In the genomic region with DNA sequence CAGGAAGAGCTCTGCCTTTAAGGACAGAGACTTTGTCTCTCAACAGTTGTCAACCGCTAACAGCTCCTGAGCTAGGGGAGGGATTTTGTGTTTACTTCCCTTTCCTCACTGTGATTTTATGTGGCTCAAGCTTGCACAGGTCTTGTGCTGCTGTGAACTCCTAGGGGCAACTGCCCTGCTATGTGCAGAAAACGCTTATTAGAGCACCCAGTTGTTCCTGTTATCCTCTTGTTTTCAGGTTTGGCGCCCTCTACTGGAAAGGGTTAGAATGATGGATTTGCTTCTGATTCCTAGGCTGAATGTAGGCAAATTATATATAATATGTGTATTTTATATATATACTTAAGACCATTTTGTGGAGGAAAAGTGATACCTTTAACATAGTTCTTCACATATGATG, we compare ENCODE assay signal across 10 mouse cellular contexts. TPM values are rescaled to one million over a fixed set of nuclear protein-coding genes. Genes with fewer than 3 reads are reported as not detected.
DNase-seq lines count a peak whose midpoint lies in the region; ATAC-seq and TF ChIP-seq lines count a peak whose summit lies in the region.
"Had no signal": no experiment of that assay in that cellular context is flagged by ENCODE, and none has a peak within 500 bp of the region (broad histone marks: within the 10 kb centered on the region; RNA-seq: fewer than 3 reads in every experiment).

No protein-coding gene starts in this region.

- no peak overlapping the region for H3K4me3 ChIP-seq in intestine, embryonic 14.5 days (ENCODE audit: low read depth, low read length)
- no peak overlapping the region for H3K4me3 ChIP-seq in intestine, embryonic 15.5 days (replicated peaks)
- H3K4me3 ChIP-seq in E14TG2a.4 (replicated peaks; ENCODE audit: low read length), result no peak overlapping the region
- no peak overlapping the region for H3K4me3 ChIP-seq in forebrain, embryonic 16.5 days (replicated peaks; ENCODE audit: low read length)
- H3K4me3 ChIP-seq: limb, embryonic 15.5 days had no signal

- DNase-seq in intestine, embryonic 14.5 days (ENCODE audit: low spot score), result peak; percentile 55
- DNase-seq in adrenal gland, adult 18-20 months (ENCODE audit: low spot score in 2 of 2), result peak; percentile 30 to 44
- peak; percentile 20 for DNase-seq in fibroblast of lung, adult 2 months (ENCODE audit: low read depth)
- peak; percentile 20 to 21 for DNase-seq in left cerebral cortex, postnatal 25 days (ENCODE audit: low spot score in 2 of 2)
- DNase-seq in spleen, postnatal 10 days (ENCODE audit: low spot score in 2 of 2), result peak; percentile 16 to 59

- 26% methylated on average over 3 of the region's 3 CpGs for WGBS in intestine, embryonic 14.5 days
- 33% methylated on average over 3 of the region's 3 CpGs for WGBS in intestine, embryonic 15.5 days
- WGBS in forebrain, embryonic 16.5 days, result 29% methylated on average over 3 of the region's 3 CpGs

- no peaks in the 10 kb centered on the region for H3K4me1 ChIP-seq in intestine, embryonic 14.5 days (replicated peaks; ENCODE audit: control insufficient read depth, insufficient read depth, low read length)
- H3K4me1 ChIP-seq in intestine, embryonic 15.5 days (replicated peaks), result no peaks in the 10 kb centered on the region
- no peaks in the 10 kb centered on the region for H3K4me1 ChIP-seq in E14TG2a.4 (replicated peaks; ENCODE audit: low read depth, low read length)
- H3K4me1 ChIP-seq in forebrain, embryonic 16.5 days (replicated peaks; ENCODE audit: control insufficient read depth, insufficient read depth, low read length), result no peaks in the 10 kb centered on the region
- H3K4me1 ChIP-seq: limb, embryonic 15.5 days had no signal

- H3K27me3 ChIP-seq in intestine, embryonic 14.5 days (replicated peaks; ENCODE audit: control insufficient read depth, insufficient read depth, low read length), result no peaks in the 10 kb centered on the region
- H3K27me3 ChIP-seq in intestine, embryonic 15.5 days (replicated peaks), result no peaks in the 10 kb centered on the region
- no peaks in the 10 kb centered on the region for H3K27me3 ChIP-seq in E14TG2a.4 (ENCODE audit: insufficient read depth, low read length)
- no peaks in the 10 kb centered on the region for H3K27me3 ChIP-seq in forebrain, embryonic 16.5 days (replicated peaks; ENCODE audit: control insufficient read depth, insufficient read depth, low read length)
- H3K27me3 ChIP-seq: limb, embryonic 15.5 days had no signal

- no peak overlapping the region for H3K27ac ChIP-seq in intestine, embryonic 14.5 days (ENCODE audit: low read depth)
- H3K27ac ChIP-seq in intestine, embryonic 15.5 days, result no peak overlapping the region
- H3K27ac ChIP-seq in forebrain, embryonic 16.5 days (ENCODE audit: low read length), result no peak overlapping the region
- H3K27ac ChIP-seq: limb, embryonic 15.5 days had no signal

- H3K9me3 ChIP-seq in intestine, embryonic 14.5 days (ENCODE audit: control insufficient read depth, low read length), result no peaks in the 10 kb centered on the region
- no peaks in the 10 kb centered on the region for H3K9me3 ChIP-seq in intestine, embryonic 15.5 days
- H3K9me3 ChIP-seq in E14TG2a.4 (ENCODE audit: low read length), result no peaks in the 10 kb centered on the region
- no peaks in the 10 kb centered on the region for H3K9me3 ChIP-seq in forebrain, embryonic 16.5 days (ENCODE audit: control insufficient read depth, low read length)
- H3K9me3 ChIP-seq: limb, embryonic 15.5 days had no signal

- peak; percentile 17 for TF ChIP-seq CTCF in E14TG2a.4 (conservative IDR thresholded peaks at IDR 0.05; ENCODE audit: low read length)

- intact Hi-C loops in left cerebral cortex, postnatal 25 days (cut with DNase I), result loop anchor here (1.0 kb wide), 1 partner anchor 123 kb away; no protein-coding TSS in a partner anchor

- no peak overlapping the region for H3K9ac ChIP-seq in intestine, embryonic 14.5 days (ENCODE audit: low read length)
- no peak overlapping the region for H3K9ac ChIP-seq in intestine, embryonic 15.5 days
- H3K9ac ChIP-seq in forebrain, embryonic 16.5 days (replicated peaks; ENCODE audit: low read depth, low read length), result no peak overlapping the region
- H3K9ac ChIP-seq: limb, embryonic 15.5 days had no signal

- ATAC-seq in intestine, embryonic 14.5 days (replicated peaks; ENCODE audit: low FRiP score, low TSS enrichment, low read depth), result no peak
- no peak for ATAC-seq in intestine, embryonic 15.5 days
- ATAC-seq in forebrain, embryonic 16.5 days, result no peak

- H3K36me3 ChIP-seq in intestine, embryonic 14.5 days (ENCODE audit: control insufficient read depth, insufficient read depth, low read length), result no peaks in the 10 kb centered on the region
- H3K36me3 ChIP-seq in intestine, embryonic 15.5 days, result no peaks in the 10 kb centered on the region
- H3K36me3 ChIP-seq in E14TG2a.4 (ENCODE audit: insufficient read depth, low read length), result no peaks in the 10 kb centered on the region
- H3K36me3 ChIP-seq in forebrain, embryonic 16.5 days (ENCODE audit: control insufficient read depth, insufficient read depth), result no peaks in the 10 kb centered on the region
- H3K36me3 ChIP-seq: limb, embryonic 15.5 days had no signal

- H3K4me2 ChIP-seq in intestine, embryonic 14.5 days (ENCODE audit: low read length), result no peak overlapping the region
- H3K4me2 ChIP-seq in intestine, embryonic 15.5 days (replicated peaks), result no peak overlapping the region
- H3K4me2 ChIP-seq in forebrain, embryonic 16.5 days (ENCODE audit: low read length), result no peak overlapping the region
- H3K4me2 ChIP-seq: limb, embryonic 15.5 days had no signal

RNA-seq across cellular contexts. Expression of a gene that starts 1.6 kb away (rescaled TPM):
- not detected in 2 replicates for polyA plus RNA-seq in intestine, embryonic 14.5 days (2014; fragmentation: Nextera tagmentation; extraction: Ambion mirVana)
- polyA plus RNA-seq in intestine, embryonic 15.5 days (2015; fragmentation: Nextera tagmentation; extraction: Ambion mirVana), result not detected in 2 replicates
- not detected for total RNA-seq in adrenal gland, adult 18-20 months (2021)
- total RNA-seq in left cerebral cortex, postnatal 25 days (2021), result not detected
- polyA plus RNA-seq in forebrain, embryonic 16.5 days (2015; fragmentation: Nextera tagmentation; extraction: Ambion mirVana), result not detected in 2 replicates
- polyA plus RNA-seq: limb, embryonic 15.5 days; stomach, embryonic 14.5 days had no signal

RNA-seq across cellular contexts. Expression of a gene that starts 18.6 kb away (rescaled TPM):
- not detected in 2 replicates for polyA plus RNA-seq in intestine, embryonic 14.5 days (2014; fragmentation: Nextera tagmentation; extraction: Ambion mirVana)
- polyA plus RNA-seq in intestine, embryonic 15.5 days (2015; fragmentation: Nextera tagmentation; extraction: Ambion mirVana), result not detected in 2 replicates
- not detected for total RNA-seq in adrenal gland, adult 18-20 months (2021)
- not detected for total RNA-seq in left cerebral cortex, postnatal 25 days (2021)
- polyA plus RNA-seq in forebrain, embryonic 16.5 days (2015; fragmentation: Nextera tagmentation; extraction: Ambion mirVana), result not detected in 2 replicates
- polyA plus RNA-seq: limb, embryonic 15.5 days; stomach, embryonic 14.5 days had no signal

RNA-seq across cellular contexts. Expression of a gene that starts 22.0 kb away (rescaled TPM):
- polyA plus RNA-seq in intestine, embryonic 14.5 days (2014; fragmentation: Nextera tagmentation; extraction: Ambion mirVana), result not detected in 2 replicates
- polyA plus RNA-seq in intestine, embryonic 15.5 days (2015; fragmentation: Nextera tagmentation; extraction: Ambion mirVana), result not detected in 2 replicates
- total RNA-seq in adrenal gland, adult 18-20 months (2021), result not detected
- total RNA-seq in left cerebral cortex, postnatal 25 days (2021), result not detected
- polyA plus RNA-seq in forebrain, embryonic 16.5 days (2015; fragmentation: Nextera tagmentation; extraction: Ambion mirVana), result not detected in 2 replicates
- polyA plus RNA-seq: limb, embryonic 15.5 days; stomach, embryonic 14.5 days had no signal

RNA-seq across cellular contexts. Expression of a gene that starts 28.0 kb away (rescaled TPM):
- not detected in 2 replicates for polyA plus RNA-seq in intestine, embryonic 14.5 days (2014; fragmentation: Nextera tagmentation; extraction: Ambion mirVana)
- not detected in 2 replicates for polyA plus RNA-seq in intestine, embryonic 15.5 days (2015; fragmentation: Nextera tagmentation; extraction: Ambion mirVana)
- not detected for total RNA-seq in adrenal gland, adult 18-20 months (2021)
- not detected for total RNA-seq in left cerebral cortex, postnatal 25 days (2021)
- polyA plus RNA-seq in forebrain, embryonic 16.5 days (2015; fragmentation: Nextera tagmentation; extraction: Ambion mirVana), result not detected in 2 replicates
- polyA plus RNA-seq: limb, embryonic 15.5 days; stomach, embryonic 14.5 days had no signal

RNA-seq across cellular contexts. Expression of a gene that starts 39.1 kb away (rescaled TPM):
- not detected in 2 replicates for polyA plus RNA-seq in intestine, embryonic 14.5 days (2014; fragmentation: Nextera tagmentation; extraction: Ambion mirVana)
- polyA plus RNA-seq in intestine, embryonic 15.5 days (2015; fragmentation: Nextera tagmentation; extraction: Ambion mirVana), result not detected in 2 replicates
- under 1 TPM in 1 of 2 experiments, not detected in 1; 0.10 TPM for total RNA-seq in adrenal gland, adult 18-20 months (2021)
- under 1 TPM; 0.11 to 0.14 TPM for total RNA-seq in left cerebral cortex, postnatal 25 days (2021)
- polyA plus RNA-seq in forebrain, embryonic 16.5 days (2015; fragmentation: Nextera tagmentation; extraction: Ambion mirVana), result not detected in 2 replicates
- polyA plus RNA-seq: limb, embryonic 15.5 days; stomach, embryonic 14.5 days had no signal
